Mouse (Mus musculus) G1E (cell line): ENCODE data around the gene Armh3. TPM values are rescaled to one million over a fixed set of nuclear protein-coding genes. Genes with fewer than 3 reads are reported as not detected.

Experiments
- ATAC-seq: 2 replicates; pipeline ENCODE4 v1.8.0; 2016; ENCODE audit warnings: mild to moderate bottlenecking; ENCODE audit not compliant: insufficient number of reproducible peaks, poor library complexity, low FRiP score, severe bottlenecking; ENCODE audit errors: extremely low read depth
- DNase-seq: peaks from one replicate; pipeline ENCODE4 v3.0.0; 2012; ENCODE audit warnings: low spot score
- H3K27me3 ChIP-seq: 2 replicates; pipeline ENCODE4 v1.6.1; 2012; ENCODE audit warnings: mild to moderate bottlenecking, low read length, inconsistent platforms; ENCODE audit not compliant: insufficient read depth
- H3K36me3 ChIP-seq: replicated peaks from 2 replicates; pipeline ENCODE3; 2012; ENCODE audit warnings: mild to moderate bottlenecking, inconsistent platforms
- H3K4me1 ChIP-seq: 2 replicates; pipeline ENCODE4 v1.6.1; 2012; ENCODE audit warnings: low read depth, low read length, inconsistent platforms, mixed read lengths; ENCODE audit not compliant: insufficient read depth
- H3K4me3 ChIP-seq: 2 replicates; pipeline ENCODE4 v1.5.1; 2012; ENCODE audit warnings: low read depth, mild to moderate bottlenecking, inconsistent platforms, low read length, moderate library complexity, mixed read lengths
- H3K9me3 ChIP-seq: replicated peaks from 2 replicates; pipeline ENCODE4 v1.6.1; 2012; ENCODE audit warnings: inconsistent platforms
- CTCF ChIP-seq: IDR thresholded peaks from 2 replicates; pipeline ENCODE4 v1.5.1; 2012; ENCODE audit warnings: low read depth, low read length, inconsistent platforms, mixed read lengths
- GATA1 ChIP-seq: IDR thresholded peaks from 2 replicates; pipeline ENCODE4 v1.6.1; 2012; ENCODE audit warnings: borderline replicate concordance, low read length, inconsistent platforms, mixed read lengths
- GATA2 ChIP-seq: IDR thresholded peaks from 2 replicates; pipeline ENCODE4 v1.6.1; 2012; ENCODE audit warnings: low read depth, low read length, inconsistent platforms, borderline replicate concordance
- POLR2AphosphoS5 ChIP-seq: IDR thresholded peaks from 2 replicates; pipeline ENCODE4 v1.6.1; 2012; ENCODE audit warnings: low read depth, low read length, inconsistent platforms; ENCODE audit not compliant: insufficient replicate concordance
- TAL1 ChIP-seq: conservative IDR thresholded peaks from 2 replicates; pipeline ENCODE4 v1.6.1; 2012; ENCODE audit warnings: low read depth, low read length, inconsistent platforms, mixed read lengths
- polyA plus RNA-seq: library from polyadenylated mRNA; stranded (reverse); fragments of >175 nt; gene quantifications from 2 replicates; pipeline ENCODE4 v1.2.3, GENCODE M21; 2012
- total RNA-seq, 2 experiments: library from RNA; stranded (forward) in 1 of 2; stranded (reverse) in 1 of 2; fragments of 200-1000 nt in 1 of 2; fragments of >200 nt in 1 of 2; fragmentation: Nextera tagmentation in 1 of 2; gene quantifications; 2 replicates each; pipeline ENCODE4 v1.2.3; 2014 to 2017

Armh3 gene
- total and polyA plus RNA-seq, 3 experiments = 1.9 to 13.0 (median 7.1) TPM

DNA sequence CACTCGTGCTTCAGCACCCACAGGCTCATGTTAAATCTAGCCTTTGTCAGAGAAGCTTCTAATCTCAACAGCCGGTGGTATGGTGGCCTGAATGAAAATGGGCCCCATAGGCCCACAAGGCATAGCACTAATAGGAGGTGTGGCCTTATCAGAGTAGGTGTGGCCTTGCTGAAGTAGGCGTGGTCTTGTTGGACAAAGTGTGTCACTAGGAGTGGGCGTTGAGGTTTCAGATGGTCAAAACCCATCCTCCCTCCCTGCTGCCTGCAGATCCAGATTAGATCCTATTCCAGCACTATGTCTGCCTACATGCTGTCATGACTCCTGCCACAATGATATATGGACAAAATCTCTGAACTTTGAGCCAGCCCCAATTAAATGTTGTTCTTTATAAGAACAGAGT lies 54.5 kb downstream of the Armh3 start:
- no peak overlapping the region for H3K4me3 ChIP-seq
- no peak for DNase-seq
- H3K9me3 ChIP-seq = no peaks in the 10 kb centered on the region
- H3K4me1 ChIP-seq = peaks cover 11% of the 10 kb centered on the region
- TF ChIP-seq TAL1 = peak; percentile 16; the same call in 1 of the 2 replicates
- no peak for TF ChIP-seq GATA2
- no peaks in the 10 kb centered on the region for H3K27me3 ChIP-seq
- no peak; the same call in 1 of the 2 replicates for ATAC-seq
- H3K36me3 ChIP-seq = peaks cover 43% of the 10 kb centered on the region

DNA sequence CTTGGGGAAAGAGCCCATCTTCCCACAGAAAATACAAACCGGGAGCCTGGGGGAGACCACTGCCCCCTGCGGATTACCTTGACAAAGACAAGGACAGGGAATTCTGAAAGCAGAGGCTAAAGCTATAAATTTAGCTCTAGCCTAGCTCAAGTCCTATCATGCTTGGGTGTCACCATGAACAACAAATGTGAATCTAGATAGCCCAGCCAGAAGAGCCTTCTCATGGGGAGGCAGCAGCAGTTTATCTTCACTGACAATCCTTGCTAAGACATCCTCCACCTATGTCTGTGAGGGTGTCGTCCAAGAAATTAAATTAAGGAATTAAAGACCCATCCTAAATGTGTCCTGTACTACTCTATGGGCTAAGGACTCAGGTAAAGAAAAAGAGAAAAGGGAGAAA lies 60.2 kb downstream of the Armh3 start:
- Histone ChIP-seq H3K4me3 (no peak overlapping the region), H3K9me3 (no peaks in the 10 kb centered on the region), H3K4me1 (no peaks in the 10 kb centered on the region), H3K27me3 (no peaks in the 10 kb centered on the region), H3K36me3 (peaks cover 35% of the 10 kb centered on the region)
- ATAC-seq (no peak), DNase-seq (no peak)
- TF ChIP-seq TAL1 (no peak), POLR2AphosphoS5 (no peak), CTCF (no peak), GATA2 (no peak), GATA1 (no peak)

DNA sequence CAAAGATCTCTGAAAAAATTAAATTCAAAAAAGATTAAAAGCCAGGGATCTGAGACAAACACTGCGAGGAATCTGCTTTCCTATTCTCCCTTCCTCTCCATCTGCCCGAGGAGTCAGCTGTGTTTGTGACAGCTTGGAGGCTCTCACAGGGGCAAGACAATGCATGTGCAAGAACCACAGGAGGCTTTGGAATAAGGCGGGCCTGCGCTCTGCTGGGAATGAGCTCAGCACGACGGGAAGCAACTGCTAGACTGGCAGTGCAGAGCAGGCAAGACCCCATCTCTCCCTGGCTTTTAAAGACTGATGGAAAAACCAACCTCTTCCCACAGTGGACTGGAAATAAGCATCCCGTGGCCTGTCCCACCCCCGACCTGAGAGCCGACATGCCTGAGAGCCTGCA lies 60.8 kb downstream of the Armh3 start:
- DNase-seq (no peak), ATAC-seq (no peak)
- Histone ChIP-seq H3K36me3 (peaks cover 37% of the 10 kb centered on the region), H3K4me1 (no peaks in the 10 kb centered on the region), H3K9me3 (no peaks in the 10 kb centered on the region), H3K27me3 (no peaks in the 10 kb centered on the region), H3K4me3 (no peak overlapping the region)
- TF ChIP-seq GATA2 = no peak
- TF ChIP-seq GATA1 = no peak
- TF ChIP-seq TAL1 = no peak
- TF ChIP-seq POLR2AphosphoS5 = no peak
- TF ChIP-seq CTCF = no peak

DNA sequence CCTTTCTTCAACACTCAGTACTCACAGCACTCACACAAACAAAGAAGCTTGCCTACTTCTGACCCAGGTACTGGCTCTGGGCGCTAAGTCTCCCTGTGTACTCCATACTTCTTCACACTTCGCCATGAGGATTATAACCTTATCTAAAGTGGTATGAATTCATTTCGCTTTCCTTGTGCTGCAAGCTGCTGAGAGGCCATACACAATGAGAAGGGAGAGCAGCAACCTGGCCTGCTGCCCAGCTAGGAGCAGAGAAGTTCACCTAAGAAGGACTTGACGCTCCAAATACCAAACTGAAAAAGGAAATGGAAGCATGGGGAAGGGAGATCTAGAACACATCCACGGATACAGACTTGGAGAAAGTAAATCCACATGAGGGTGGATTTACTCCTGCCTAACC lies 71.1 kb downstream of the Armh3 start:
- no peak for ATAC-seq
- no peaks in the 10 kb centered on the region for H3K27me3 ChIP-seq
- no peak for DNase-seq
- no peaks in the 10 kb centered on the region for H3K4me1 ChIP-seq
- no peaks in the 10 kb centered on the region for H3K9me3 ChIP-seq
- no peak for TF ChIP-seq GATA1
- no peak for TF ChIP-seq POLR2AphosphoS5
- TF ChIP-seq GATA2 = no peak
- TF ChIP-seq TAL1 = no peak
- no peak for TF ChIP-seq CTCF
- peaks cover 29% of the 10 kb centered on the region for H3K36me3 ChIP-seq
- no peak overlapping the region for H3K4me3 ChIP-seq

DNA sequence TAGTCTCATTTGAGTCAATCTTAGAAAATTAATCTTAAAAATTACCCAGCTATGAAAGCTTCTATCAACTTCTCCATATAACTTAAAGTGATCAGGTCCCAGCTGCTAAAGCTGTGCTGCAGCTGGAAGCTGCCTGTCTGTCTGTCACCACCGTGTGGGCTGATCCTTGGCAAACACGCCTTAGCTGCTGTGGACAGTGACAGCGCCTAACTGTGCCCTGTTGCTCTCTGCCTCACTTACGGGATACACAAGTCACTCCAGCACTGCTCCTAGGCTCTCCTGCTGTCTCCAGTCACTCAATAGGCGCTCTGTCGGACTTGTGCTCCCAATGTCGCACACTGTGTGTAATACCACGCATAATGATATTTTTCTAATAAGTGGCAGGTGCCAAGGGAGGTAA lies 71.9 kb downstream of the Armh3 start:
- DNase-seq = no peak
- Histone ChIP-seq H3K9me3 (no peaks in the 10 kb centered on the region), H3K4me1 (no peaks in the 10 kb centered on the region), H3K4me3 (no peak overlapping the region), H3K36me3 (peaks cover 34% of the 10 kb centered on the region), H3K27me3 (no peaks in the 10 kb centered on the region)
- TF ChIP-seq CTCF = no peak
- TF ChIP-seq TAL1 = no peak
- TF ChIP-seq GATA2 = no peak
- TF ChIP-seq POLR2AphosphoS5 = no peak
- TF ChIP-seq GATA1 = no peak
- ATAC-seq = no peak

DNA sequence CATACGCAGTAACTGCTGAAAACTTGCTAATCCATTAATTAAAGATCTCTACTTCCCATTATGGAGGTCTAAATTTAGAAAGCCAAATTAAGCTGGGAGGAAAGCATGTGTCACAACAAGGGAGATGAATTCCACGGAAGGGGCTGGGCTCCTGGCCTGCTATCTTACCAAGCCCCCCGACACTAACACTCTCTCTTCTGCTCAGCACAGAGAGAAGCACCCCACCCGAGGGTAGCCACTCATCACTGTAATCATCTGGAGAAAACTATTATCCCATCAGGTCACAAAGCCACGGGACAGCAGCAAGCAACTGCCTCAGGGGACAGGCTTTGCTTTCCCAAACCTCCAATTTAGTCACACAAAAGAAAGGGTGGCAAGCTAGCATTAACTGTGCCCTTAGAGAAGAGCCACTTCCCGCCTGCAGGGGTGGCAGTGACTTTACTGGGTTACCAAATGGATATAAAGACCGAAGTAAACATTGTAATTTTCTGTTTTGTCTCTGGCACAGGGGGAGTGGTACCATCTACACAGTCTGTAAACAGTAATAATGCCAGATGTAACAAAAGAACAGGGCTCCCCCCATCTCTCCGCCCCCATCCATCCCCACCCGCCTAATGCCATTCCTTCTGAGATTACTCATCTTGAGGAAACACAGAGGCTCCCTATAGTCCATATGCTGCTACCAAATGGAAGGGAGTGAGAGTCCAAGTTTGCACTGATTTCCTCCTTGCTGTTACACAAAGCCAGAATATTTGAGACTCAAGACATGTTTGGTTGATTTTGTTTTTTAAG lies 77.8 kb downstream of the Armh3 start:
- H3K9me3 ChIP-seq = no peaks in the 10 kb centered on the region
- no peaks in the 10 kb centered on the region for H3K4me1 ChIP-seq
- no peak overlapping the region for H3K4me3 ChIP-seq
- no peaks in the 10 kb centered on the region for H3K27me3 ChIP-seq
- H3K36me3 ChIP-seq = peaks cover 39% of the 10 kb centered on the region
- DNase-seq (no peak), ATAC-seq (no peak)
- TF ChIP-seq GATA2 = no peak
- no peak for TF ChIP-seq CTCF
- TF ChIP-seq GATA1 = no peak
- TF ChIP-seq POLR2AphosphoS5 = no peak
- no peak for TF ChIP-seq TAL1

DNA sequence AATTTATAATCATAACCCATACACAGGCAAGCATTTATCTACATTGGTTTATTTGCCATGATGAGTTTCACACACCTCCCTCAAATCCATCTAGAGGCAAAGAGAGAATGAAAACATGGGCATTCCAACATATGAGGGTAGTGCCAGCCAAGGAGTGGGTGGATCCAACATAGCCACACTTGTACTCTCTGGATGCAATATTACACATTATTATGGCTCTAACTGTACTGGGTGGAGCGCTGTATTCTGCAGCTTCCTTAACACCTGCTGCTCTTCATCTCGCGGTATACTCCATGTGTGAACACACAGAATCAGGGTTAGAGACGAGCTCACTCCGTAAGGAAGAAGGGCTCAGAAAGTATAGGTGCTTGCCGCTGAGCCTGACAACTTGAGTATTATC lies 79.9 kb downstream of the Armh3 start:
- ATAC-seq = no peak
- DNase-seq = no peak
- no peaks in the 10 kb centered on the region for H3K4me1 ChIP-seq

More for the DNA sequence above, 79.9 kb downstream of the Armh3 start:
- no peak for TF ChIP-seq GATA1
- TF ChIP-seq GATA2 = no peak
- no peak for TF ChIP-seq TAL1
- no peak for TF ChIP-seq CTCF
- Histone ChIP-seq H3K27me3 (no peaks in the 10 kb centered on the region), H3K36me3 (peaks cover 36% of the 10 kb centered on the region), H3K9me3 (no peaks in the 10 kb centered on the region), H3K4me3 (no peak overlapping the region)
